In genomic region chr7:79468994-79469393, GRCm38 (mm10) we compare ENCODE assay signal across 31 mouse cellular contexts. TPM values are rescaled to one million over a fixed set of nuclear protein-coding genes. Genes with fewer than 3 reads are reported as not detected.
DNase-seq lines count a peak whose midpoint lies in the region; ATAC-seq lines count a peak whose summit lies in the region.
"Had no signal": no experiment of that assay in that cellular context is flagged by ENCODE, and none has a peak within 500 bp of the region (broad histone marks: within the 10 kb centered on the region; RNA-seq: fewer than 3 reads in every experiment).

No protein-coding gene starts in this region.

- H3K4me3 ChIP-seq in heart, embryonic 15.5 days: no peak overlapping the region
- H3K4me3 ChIP-seq in heart, embryonic 12.5 days: no peak overlapping the region
- H3K4me3 ChIP-seq in megakaryocyte, embryonic 14.5 days (replicated peaks): peak overlapping the region; percentile 67
- H3K4me3 ChIP-seq in liver, embryonic 12.5 days: no peak overlapping the region
- no peak overlapping the region for H3K4me3 ChIP-seq in limb, embryonic 10.5 days
- H3K4me3 ChIP-seq: forebrain, embryonic 15.5 days; heart, embryonic 13.5 days; intestine, embryonic 15.5 days; lung, embryonic 15.5 days; midbrain, embryonic 10.5 days; myocyte; neural tube, embryonic 12.5 days had no signal

- H3K9me3 ChIP-seq in heart, embryonic 15.5 days (replicated peaks): no peaks in the 10 kb centered on the region
- 0 out of 2 replicates have a peak, but pooled peaks cover 3% of the 10 kb centered on the region for H3K9me3 ChIP-seq in heart, embryonic 12.5 days (replicated peaks)
- H3K9me3 ChIP-seq in megakaryocyte, embryonic 14.5 days: no peaks in the 10 kb centered on the region
- no peaks in the 10 kb centered on the region for H3K9me3 ChIP-seq in liver, embryonic 12.5 days (replicated peaks)
- H3K9me3 ChIP-seq in limb, embryonic 10.5 days (replicated peaks): 0 out of 2 replicates have a peak, but pooled peaks cover 1% of the 10 kb centered on the region
- H3K9me3 ChIP-seq: forebrain, embryonic 15.5 days; heart, embryonic 13.5 days; intestine, embryonic 15.5 days; lung, embryonic 15.5 days; midbrain, embryonic 10.5 days; neural tube, embryonic 12.5 days had no signal

- no peaks in the 10 kb centered on the region for H3K27me3 ChIP-seq in heart, embryonic 15.5 days
- no peaks in the 10 kb centered on the region for H3K27me3 ChIP-seq in heart, embryonic 12.5 days (replicated peaks)
- peaks cover 10% of the 10 kb centered on the region for H3K27me3 ChIP-seq in megakaryocyte, embryonic 14.5 days (replicated peaks)
- peaks cover 11% of the 10 kb centered on the region for H3K27me3 ChIP-seq in liver, embryonic 12.5 days (replicated peaks)
- peaks cover 21% of the 10 kb centered on the region for H3K27me3 ChIP-seq in limb, embryonic 10.5 days (ENCODE audit: low read depth, poor library complexity, severe bottlenecking)
- H3K27me3 ChIP-seq: CH12.LX; forebrain, embryonic 15.5 days; intestine, embryonic 15.5 days; Patski had no signal

- H3K4me1 ChIP-seq in heart, embryonic 15.5 days (replicated peaks): peaks cover 29% of the 10 kb centered on the region
- H3K4me1 ChIP-seq in heart, embryonic 12.5 days (replicated peaks): peaks cover 26% of the 10 kb centered on the region
- peaks cover 70% of the 10 kb centered on the region for H3K4me1 ChIP-seq in megakaryocyte, embryonic 14.5 days
- H3K4me1 ChIP-seq in liver, embryonic 12.5 days: peaks cover 50% of the 10 kb centered on the region
- peaks cover 47% of the 10 kb centered on the region for H3K4me1 ChIP-seq in limb, embryonic 10.5 days

- 0 out of 2 replicates have a peak overlapping the region, but pooled peaks have one; percentile 6 for H3K4me2 ChIP-seq in heart, embryonic 15.5 days
- no peak overlapping the region for H3K4me2 ChIP-seq in heart, embryonic 12.5 days
- H3K4me2 ChIP-seq in liver, embryonic 12.5 days: peak overlapping the region; percentile 97; the same call in 1 of the 2 replicates
- H3K4me2 ChIP-seq: forebrain, embryonic 15.5 days; heart, embryonic 13.5 days; intestine, embryonic 15.5 days; lung, embryonic 15.5 days; neural tube, embryonic 12.5 days had no signal

- H3K36me3 ChIP-seq in heart, embryonic 15.5 days: no peaks in the 10 kb centered on the region
- no peaks in the 10 kb centered on the region for H3K36me3 ChIP-seq in heart, embryonic 12.5 days
- peaks cover 13% of the 10 kb centered on the region for H3K36me3 ChIP-seq in megakaryocyte, embryonic 14.5 days (replicated peaks; ENCODE audit: low read length)
- H3K36me3 ChIP-seq in liver, embryonic 12.5 days: peaks cover 9% of the 10 kb centered on the region
- H3K36me3 ChIP-seq in limb, embryonic 10.5 days: peaks cover 7% of the 10 kb centered on the region; the same call in 1 of the 2 replicates
- H3K36me3 ChIP-seq: forebrain, embryonic 15.5 days; intestine, embryonic 15.5 days; neural tube, embryonic 12.5 days had no signal

- DNase-seq in adrenal gland, adult 2 months: no peak
- DNase-seq in limb, embryonic 10.5 days (ENCODE audit: low spot score): no peak
- DNase-seq: adrenal gland, postnatal 14 days; cerebellum, adult 11 months; cerebellum, adult 9-10 months; gastrocnemius, postnatal 25 days; heart, adult 18-20 months; heart, postnatal 14 days; kidney, adult 2 months; kidney, postnatal 4 days; right cerebral cortex, adult 18-20 months; thymus, adult 18-20 months; thymus, postnatal 25 days had no signal

- H3K9ac ChIP-seq in heart, embryonic 15.5 days: no peak overlapping the region
- H3K9ac ChIP-seq in heart, embryonic 12.5 days: no peak overlapping the region
- 0 out of 2 replicates have a peak overlapping the region, but pooled peaks have one; percentile 1 for H3K9ac ChIP-seq in liver, embryonic 12.5 days
- H3K9ac ChIP-seq: forebrain, embryonic 15.5 days; heart, embryonic 13.5 days; intestine, embryonic 15.5 days; liver, embryonic 14.5 days; lung, embryonic 15.5 days; neural tube, embryonic 12.5 days had no signal

- H3K27ac ChIP-seq in heart, embryonic 15.5 days: no peak overlapping the region
- H3K27ac ChIP-seq in heart, embryonic 12.5 days (ENCODE audit: poor library complexity, severe bottlenecking): no peak overlapping the region
- no peak overlapping the region for H3K27ac ChIP-seq in liver, embryonic 12.5 days
- no peak overlapping the region for H3K27ac ChIP-seq in limb, embryonic 10.5 days
- H3K27ac ChIP-seq: forebrain, embryonic 15.5 days; heart, embryonic 13.5 days; hindbrain, postnatal 0 days; intestine, embryonic 15.5 days; liver, embryonic 14.5 days; lung, embryonic 15.5 days; midbrain, embryonic 10.5 days; neural tube, embryonic 12.5 days; stomach, postnatal 0 days had no signal

- no peak for ATAC-seq in heart, embryonic 15.5 days (replicated peaks; ENCODE audit: insufficient number of reproducible peaks, insufficient read depth, low FRiP score, low read depth)
- ATAC-seq in heart, embryonic 12.5 days (ENCODE audit: insufficient number of reproducible peaks, low FRiP score): no peak
- ATAC-seq in megakaryocyte, adult 5-6 weeks (ENCODE audit: poor library complexity, severe bottlenecking): no peak
- ATAC-seq in liver, embryonic 12.5 days: no peak
- ATAC-seq: forebrain, embryonic 15.5 days; hindbrain, postnatal 0 days; intestine, embryonic 15.5 days; midbrain, embryonic 16.5 days; Patski had no signal

- WGBS in heart, embryonic 15.5 days: 26% methylated on average over 8 of the region's 8 CpGs
- 15% methylated on average over 8 of the region's 8 CpGs for WGBS in heart, embryonic 12.5 days
- WGBS in liver, embryonic 12.5 days (ENCODE audit: insufficient replicate concordance): 9% methylated on average over 8 of the region's 8 CpGs
- 46% methylated on average over 8 of the region's 8 CpGs for WGBS in limb, embryonic 10.5 days

RNA-seq across cellular contexts. Expression of gene Polg, which starts 2.8 kb away (rescaled TPM):
- 23.7 and 32.6 TPM in 2 replicates for polyA plus RNA-seq in heart, embryonic 15.5 days (2015; fragmentation: Nextera tagmentation; extraction: Ambion mirVana)
- 37.9 and 39.6 TPM in 2 replicates for polyA plus RNA-seq in heart, embryonic 12.5 days (2016; fragmentation: Nextera tagmentation; extraction: Ambion mirVana)
- polyA plus RNA-seq in megakaryocyte, embryonic 14.5 days (2012; ENCODE audit: insufficient read depth, low replicate concordance): 10.2 and 32.6 TPM in 2 replicates
- total RNA-seq in megakaryocyte, adult 5-6 weeks (2015): 18.9 and 26.5 TPM in 2 replicates
- total RNA-seq in megakaryocyte, adult 5-6 weeks (2017): 61.2 and 71.9 TPM in 2 replicates
- polyA plus RNA-seq in liver, embryonic 12.5 days (2016; fragmentation: Nextera tagmentation; extraction: Ambion mirVana): 33.1 and 33.8 TPM in 2 replicates
- 10 to 100 TPM; 65.7 to 69.3 TPM for total RNA-seq in adrenal gland, adult 2 months (2021)
- polyA plus RNA-seq in adrenal gland, adult 2 months (2012; rRNA removed): 49.3 and 50.1 TPM in 2 replicates
- 41.1 and 42.3 TPM in 2 replicates for polyA plus RNA-seq in limb, embryonic 10.5 days (2016; fragmentation: Nextera tagmentation; extraction: Ambion mirVana)
